13 mouse cellular contexts compared by ENCODE assay signal in the genomic region with DNA sequence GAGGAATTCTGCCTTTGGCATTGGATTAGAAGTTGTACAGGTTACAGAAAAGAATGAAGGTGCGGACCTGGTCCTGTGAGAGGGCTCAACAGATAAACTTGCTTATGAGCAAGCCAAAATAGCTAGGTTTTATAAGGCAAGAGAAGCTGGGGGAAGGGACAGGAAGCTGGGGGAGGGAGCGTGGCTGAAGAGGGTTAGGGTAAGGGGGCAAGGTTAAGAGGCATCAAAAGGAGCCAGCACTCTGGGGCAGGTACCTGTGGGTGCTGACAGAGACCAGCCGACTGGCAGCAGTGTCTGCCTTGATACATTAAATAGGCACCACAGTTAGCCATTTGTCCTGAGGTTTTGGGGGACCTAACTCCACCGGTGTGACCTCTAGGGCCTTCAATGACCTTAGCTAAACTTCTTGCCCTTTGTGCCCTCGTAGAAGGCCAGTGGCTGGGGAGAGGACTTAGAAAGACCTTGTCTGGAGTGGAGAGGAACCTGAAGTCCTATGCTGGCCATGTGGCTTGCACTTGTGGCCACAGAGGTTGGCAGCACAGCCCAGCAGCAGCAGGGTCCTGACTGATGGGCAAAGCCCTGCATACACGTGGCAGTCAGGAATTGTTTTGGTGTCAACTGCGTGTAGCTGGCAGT. TPM values are rescaled to one million over a fixed set of nuclear protein-coding genes. Genes with fewer than 3 reads are reported as not detected.
DNase-seq lines count a peak whose midpoint lies in the region; ATAC-seq and TF ChIP-seq lines count a peak whose summit lies in the region.
"Had no signal": no experiment of that assay in that cellular context is flagged by ENCODE, and none has a peak within 500 bp of the region (broad histone marks: within the 10 kb centered on the region; RNA-seq: fewer than 3 reads in every experiment).

No protein-coding gene starts in this region.

- ATAC-seq in kidney, postnatal 0 days (replicated peaks; ENCODE audit: low FRiP score, low read depth) = no peak
- no peak for ATAC-seq in megakaryocyte progenitor cell, adult 5-6 weeks (replicated peaks; ENCODE audit: poor library complexity)

- no peak for TF ChIP-seq CTCF in gastrocnemius, adult 2 months (IDR thresholded peaks at IDR 0.05)
- no peak for TF ChIP-seq CTCF in kidney, postnatal 0 days (IDR thresholded peaks at IDR 0.05; ENCODE audit: low read depth)
- no peak for TF ChIP-seq CTCF in E14TG2a.4 (conservative IDR thresholded peaks at IDR 0.05; ENCODE audit: low read length)

- intact Hi-C loops in gastrocnemius, adult 2 months (cut with DNase I) = no loop called here

- no peak overlapping the region for H3K9ac ChIP-seq in kidney, postnatal 0 days (ENCODE audit: low read depth, low read length)
- H3K9ac ChIP-seq: embryonic facial prominence, embryonic 13.5 days; limb, embryonic 13.5 days had no signal

- H3K27me3 ChIP-seq in kidney, postnatal 0 days (ENCODE audit: insufficient read depth, low read length) = no peaks in the 10 kb centered on the region
- peaks cover 8% of the 10 kb centered on the region; the same call in 1 of the 2 replicates for H3K27me3 ChIP-seq in E14TG2a.4 (ENCODE audit: insufficient read depth, low read length)
- H3K27me3 ChIP-seq: embryonic facial prominence, embryonic 13.5 days; limb, embryonic 13.5 days had no signal

- no peak overlapping the region for H3K4me2 ChIP-seq in kidney, postnatal 0 days (ENCODE audit: low read length)
- H3K4me2 ChIP-seq: embryonic facial prominence, embryonic 13.5 days; limb, embryonic 13.5 days; lung, embryonic 14.5 days had no signal

- WGBS in kidney, postnatal 0 days = 50% methylated on average over 7 of the region's 7 CpGs

- H3K36me3 ChIP-seq in kidney, postnatal 0 days (ENCODE audit: insufficient read depth, low read length) = no peaks in the 10 kb centered on the region
- no peaks in the 10 kb centered on the region for H3K36me3 ChIP-seq in E14TG2a.4 (ENCODE audit: insufficient read depth, low read length)
- H3K36me3 ChIP-seq: embryonic facial prominence, embryonic 13.5 days; limb, embryonic 13.5 days; midbrain, embryonic 10.5 days had no signal

- no peaks in the 10 kb centered on the region for H3K9me3 ChIP-seq in kidney, postnatal 0 days (replicated peaks; ENCODE audit: low read length)
- H3K9me3 ChIP-seq in E14TG2a.4 (ENCODE audit: low read length) = no peaks in the 10 kb centered on the region
- H3K9me3 ChIP-seq: embryonic facial prominence, embryonic 13.5 days; limb, embryonic 13.5 days; midbrain, embryonic 10.5 days had no signal

- peaks cover 9% of the 10 kb centered on the region for H3K4me1 ChIP-seq in kidney, postnatal 0 days (replicated peaks; ENCODE audit: insufficient read depth, low read length)
- H3K4me1 ChIP-seq in E14TG2a.4 (replicated peaks; ENCODE audit: low read depth, low read length) = peaks cover 58% of the 10 kb centered on the region

- no peak for DNase-seq in gastrocnemius, adult 2 months
- no peak for DNase-seq in gastrocnemius, adult 18-20 months (ENCODE audit: low spot score)
- DNase-seq in kidney, postnatal 0 days (ENCODE audit: low spot score) = no peak
- no peak for DNase-seq in kidney, adult 8-10 months
- DNase-seq in naive thymus-derived CD4-positive, alpha-beta T cell, adult 2 months (ENCODE audit: low read depth) = peak; percentile 62
- no peak for DNase-seq in urinary bladder, adult 2 months (ENCODE audit: low spot score)
- DNase-seq: cerebellum, postnatal 25 days; lung, embryonic 14.5 days had no signal

- H3K4me3 ChIP-seq in gastrocnemius, adult 2 months = no peak overlapping the region
- no peak overlapping the region for H3K4me3 ChIP-seq in kidney, postnatal 0 days (replicated peaks; ENCODE audit: low read depth, low read length)
- H3K4me3 ChIP-seq in E14TG2a.4 (replicated peaks; ENCODE audit: low read length) = 0 out of 2 replicates have a peak overlapping the region, but pooled peaks have one; percentile 13
- H3K4me3 ChIP-seq: embryonic facial prominence, embryonic 13.5 days; limb, embryonic 13.5 days; midbrain, embryonic 10.5 days had no signal

- H3K27ac ChIP-seq in gastrocnemius, adult 2 months = peak overlapping the region; percentile 65
- H3K27ac ChIP-seq in kidney, postnatal 0 days = peak overlapping the region; percentile 69
- H3K27ac ChIP-seq: embryonic facial prominence, embryonic 13.5 days; limb, embryonic 13.5 days; midbrain, embryonic 10.5 days had no signal

RNA-seq across cellular contexts. Expression of a gene that starts 10.3 kb away (rescaled TPM):
- 10 to 100 TPM; 36.7 to 44.8 TPM for total RNA-seq in gastrocnemius, adult 2 months (2021)
- total RNA-seq in gastrocnemius, adult 18-20 months (2021) = 10 to 100 TPM; 39.8 to 42.2 TPM
- 190 and 194 TPM in 2 replicates for polyA plus RNA-seq in kidney, postnatal 0 days (2015; fragmentation: Nextera tagmentation; extraction: Ambion mirVana)
- 151 TPM in 2 replicates for total RNA-seq in megakaryocyte progenitor cell, adult 5-6 weeks (2015)
- total RNA-seq in megakaryocyte progenitor cell, adult 5-6 weeks (2017) = 131 and 154 TPM in 2 replicates
- 100 and 122 TPM in 2 replicates for polyA plus RNA-seq in urinary bladder, adult 2 months (2012; rRNA removed)

RNA-seq across cellular contexts. Expression of a gene that starts 11.2 kb away (rescaled TPM):
- under 1 TPM; 0.10 to 0.11 TPM for total RNA-seq in gastrocnemius, adult 2 months (2021)
- under 1 TPM in 1 of 2 experiments, not detected in 1; 0.12 TPM for total RNA-seq in gastrocnemius, adult 18-20 months (2021)
- polyA plus RNA-seq in kidney, postnatal 0 days (2015; fragmentation: Nextera tagmentation; extraction: Ambion mirVana) = 0.68 and 0.70 TPM in 2 replicates
- 6.5 and 7.0 TPM in 2 replicates for total RNA-seq in megakaryocyte progenitor cell, adult 5-6 weeks (2015)
- 5.2 and 6.7 TPM in 2 replicates for total RNA-seq in megakaryocyte progenitor cell, adult 5-6 weeks (2017)
- 0.43 and 0.56 TPM in 2 replicates for polyA plus RNA-seq in urinary bladder, adult 2 months (2012; rRNA removed)

RNA-seq across cellular contexts. Expression of a gene that starts 28.5 kb away (rescaled TPM):
- 10 to 100 TPM; 27.2 to 30.6 TPM for total RNA-seq in gastrocnemius, adult 2 months (2021)
- 10 to 100 TPM; 25.6 to 27.0 TPM for total RNA-seq in gastrocnemius, adult 18-20 months (2021)
- polyA plus RNA-seq in kidney, postnatal 0 days (2015; fragmentation: Nextera tagmentation; extraction: Ambion mirVana) = 192 and 194 TPM in 2 replicates
- 195 and 208 TPM in 2 replicates for total RNA-seq in megakaryocyte progenitor cell, adult 5-6 weeks (2015)
- total RNA-seq in megakaryocyte progenitor cell, adult 5-6 weeks (2017) = 200 and 240 TPM in 2 replicates
- polyA plus RNA-seq in urinary bladder, adult 2 months (2012; rRNA removed) = 50.8 and 61.7 TPM in 2 replicates

RNA-seq across cellular contexts. Expression of a gene that starts 36.5 kb away (rescaled TPM):
- 10 to 100 TPM; 17.0 to 23.0 TPM for total RNA-seq in gastrocnemius, adult 2 months (2021)
- total RNA-seq in gastrocnemius, adult 18-20 months (2021) = 10 to 100 TPM; 22.5 to 23.3 TPM
- 98.7 and 99.4 TPM in 2 replicates for polyA plus RNA-seq in kidney, postnatal 0 days (2015; fragmentation: Nextera tagmentation; extraction: Ambion mirVana)
- total RNA-seq in megakaryocyte progenitor cell, adult 5-6 weeks (2015) = 27.9 and 39.3 TPM in 2 replicates
- 122 and 139 TPM in 2 replicates for total RNA-seq in megakaryocyte progenitor cell, adult 5-6 weeks (2017)
- polyA plus RNA-seq in urinary bladder, adult 2 months (2012; rRNA removed) = 75.9 and 84.2 TPM in 2 replicates

Comparison
In these comparisons a context has a peak if more than half of its experiments do, and no peak if none do; other contexts are left out.
1. RNA of a gene that starts 11.2 kb away (total RNA-seq): 5.2 to 7.0 TPM in megakaryocyte progenitor cell, adult 5-6 weeks; 0.12 TPM in gastrocnemius, adult 18-20 months and 0.10 to 0.11 TPM in gastrocnemius, adult 2 months; every median in the first group is over 4 times any median in the second.
2. RNA of a gene that starts 28.5 kb away (total RNA-seq): 195 to 240 TPM in megakaryocyte progenitor cell, adult 5-6 weeks; 27.2 to 30.6 TPM in gastrocnemius, adult 2 months and 25.6 to 27.0 TPM in gastrocnemius, adult 18-20 months; every median in the first group is over 4 times any median in the second.